Mouse (Mus musculus) embryonic fibroblast, embryonic 13.5 days (primary cell): Measurements from ENCODE around the gene Preb. TPM values are rescaled to one million over a fixed set of nuclear protein-coding genes. Genes with fewer than 3 reads are reported as not detected.
A peak's percentile ranks its signal among the peaks of the same experiment; 100 is the strongest.

ENCODE experiments used
- H3K27ac ChIP-seq: 2 replicates; pipeline ENCODE4 v1.5.1; 2012; ENCODE audit warnings: low read length, control low read depth, inconsistent platforms; ENCODE audit not compliant: insufficient read depth
- H3K4me1 ChIP-seq: 2 replicates; pipeline ENCODE4 v1.6.1; 2011; ENCODE audit warnings: low read length; ENCODE audit not compliant: control insufficient read depth, insufficient read depth
- H3K4me3 ChIP-seq: 2 replicates; pipeline ENCODE4 v1.5.1; 2011; ENCODE audit warnings: mild to moderate bottlenecking, control low read depth, low read length; ENCODE audit not compliant: insufficient read depth
- CTCF ChIP-seq: IDR thresholded peaks from 2 replicates; pipeline ENCODE4 v1.5.1; 2011; ENCODE audit warnings: mild to moderate bottlenecking, control low read depth, low read length, moderate library complexity, borderline replicate concordance; ENCODE audit not compliant: insufficient read depth
- POLR2A ChIP-seq: IDR thresholded peaks from 2 replicates; pipeline ENCODE4 v1.6.1; 2011; ENCODE audit warnings: low read depth, mild to moderate bottlenecking, control low read depth, low read length, moderate library complexity
- polyA plus RNA-seq: library from polyadenylated mRNA; stranded (reverse); fragments of >200 nt; gene quantifications from 2 replicates; pipeline ENCODE4 v1.2.4, GENCODE M21; 2011; ENCODE audit warnings: low read depth; ENCODE audit not compliant: missing spikeins, insufficient read length

Preb gene
- polyA plus RNA-seq, 1 experiment = 91.6 TPM

- TF ChIP-seq CTCF (no peak), POLR2A (no peak)
- Histone ChIP-seq H3K4me3 (no peak overlapping the region), H3K27ac (no peak overlapping the region), H3K4me1 (peaks cover 3% of the 10 kb centered on the region; the same call in 1 of the 2 replicates)
Measured at GRCm38 (mm10) chr5:30917891-30918670, 42.1 kb downstream of the Preb start.

- peaks cover 8% of the 10 kb centered on the region for H3K4me1 ChIP-seq
- no peak overlapping the region for H3K27ac ChIP-seq
- no peak overlapping the region for H3K4me3 ChIP-seq
- TF ChIP-seq CTCF = no peak
- no peak for TF ChIP-seq POLR2A
Measured at GRCm38 (mm10) chr5:30917348-30917747, 42.8 kb downstream of the Preb start.

GRCm38 (mm10) chr5:30916841-30917240 lies 43.3 kb downstream of the Preb start:
- Histone ChIP-seq H3K4me3 (no peak overlapping the region), H3K4me1 (peaks cover 11% of the 10 kb centered on the region), H3K27ac (no peak overlapping the region)
- TF ChIP-seq POLR2A = no peak
- no peak for TF ChIP-seq CTCF

GRCm38 (mm10) chr5:30915974-30916433 lies 44.2 kb downstream of the Preb start:
- Histone ChIP-seq H3K4me3 (peak overlapping the region; percentile 13; the same call in 1 of the 2 replicates), H3K4me1 (peaks cover 10% of the 10 kb centered on the region), H3K27ac (no peak overlapping the region)
- TF ChIP-seq POLR2A (no peak), CTCF (peak; percentile 21; the same call in 1 of the 2 replicates)

GRCm38 (mm10) chr5:30915456-30915855 lies 44.7 kb downstream of the Preb start:
- TF ChIP-seq POLR2A (no peak), CTCF (no peak)
- peak overlapping the region; percentile 90 for H3K27ac ChIP-seq
- peak overlapping the region; percentile 63 for H3K4me3 ChIP-seq
- peaks cover 10% of the 10 kb centered on the region for H3K4me1 ChIP-seq

GRCm38 (mm10) chr5:30914849-30915248 lies 45.3 kb downstream of the Preb start:
- peak overlapping the region; percentile 63 for H3K4me3 ChIP-seq
- peaks cover 10% of the 10 kb centered on the region for H3K4me1 ChIP-seq
- no peak for TF ChIP-seq CTCF
- TF ChIP-seq POLR2A = no peak
- H3K27ac ChIP-seq = peak overlapping the region; percentile 90

GRCm38 (mm10) chr5:30914101-30914635 lies 46.0 kb downstream of the Preb start:
- H3K27ac ChIP-seq = peak overlapping the region; percentile 90
- TF ChIP-seq POLR2A (0 out of 2 replicates have a peak, but pooled peaks have one; percentile 35), CTCF (no peak)
- H3K4me1 ChIP-seq = peaks cover 16% of the 10 kb centered on the region
- peak overlapping the region; percentile 63 for H3K4me3 ChIP-seq

GRCm38 (mm10) chr5:30913060-30913841 lies 46.9 kb downstream of the Preb start, which contains the start of gene Emilin1:
Emilin1 (plus strand) TSS chr5:30913402.
- peak; percentile 93 for TF ChIP-seq POLR2A
- TF ChIP-seq CTCF = no peak
- Histone ChIP-seq H3K27ac (peak within 1 kb of the TSS; percentile 94), H3K4me3 (peak within 1 kb of the TSS; percentile 63), H3K4me1 (peaks cover 16% of the 10 kb centered on the region)

GRCm38 (mm10) chr5:30912156-30912555 lies 48.0 kb downstream of the Preb start:
- H3K4me3 ChIP-seq = no peak overlapping the region
- TF ChIP-seq POLR2A (no peak), CTCF (no peak)
- peaks cover 16% of the 10 kb centered on the region for H3K4me1 ChIP-seq
- peak overlapping the region; percentile 94 for H3K27ac ChIP-seq

- H3K4me3 ChIP-seq = no peak overlapping the region
- H3K4me1 ChIP-seq = peaks cover 16% of the 10 kb centered on the region
- peak overlapping the region; percentile 22; the same call in 1 of the 2 replicates for H3K27ac ChIP-seq
- TF ChIP-seq POLR2A (no peak), CTCF (no peak)
Measured at GRCm38 (mm10) chr5:30910481-30910880, 49.7 kb downstream of the Preb start.
